Mouse (Mus musculus) thymus, adult 2 months (tissue): Measurements from ENCODE around the gene Urb2.

Experiments
- CTCF ChIP-seq: fragments of 200-500 bp; IDR thresholded peaks from 2 replicates; pipeline ENCODE4 v1.5.1; 2012; ENCODE audit warnings: mild to moderate bottlenecking, control low read depth, low read length, moderate library complexity, borderline replicate concordance; ENCODE audit not compliant: control insufficient read depth, poor library complexity, insufficient read depth; ENCODE audit errors: extremely low read depth
- POLR2A ChIP-seq: fragments of 200-500 bp; IDR thresholded peaks from 2 replicates; pipeline ENCODE4 v1.6.1; 2012; ENCODE audit warnings: mild to moderate bottlenecking, low read length, control low read depth, moderate library complexity; ENCODE audit not compliant: control insufficient read depth, poor library complexity, insufficient read depth; ENCODE audit errors: extremely low read depth

GRCm38 (mm10) chr8:123980239-123980638 is 41.1 kb upstream of the Urb2 start:
- TF ChIP-seq POLR2A (no peak), CTCF (no peak)
